ENCODE assay signal across 23 mouse cellular contexts in genomic region chr6:82088133-82088532, GRCm38 (mm10). TPM values are rescaled to one million over a fixed set of nuclear protein-coding genes. Genes with fewer than 3 reads are reported as not detected.
DNase-seq lines count a peak whose midpoint lies in the region; ATAC-seq lines count a peak whose summit lies in the region.
"Had no signal": no experiment of that assay in that cellular context is flagged by ENCODE, and none has a peak within 500 bp of the region (broad histone marks: within the 10 kb centered on the region; RNA-seq: fewer than 3 reads in every experiment).

No protein-coding gene starts in this region.

- no peak overlapping the region for H3K4me3 ChIP-seq in liver, embryonic 15.5 days (replicated peaks)
- no peak overlapping the region for H3K4me3 ChIP-seq in forebrain, embryonic 13.5 days
- H3K4me3 ChIP-seq: embryonic facial prominence, embryonic 13.5 days; erythroblast, embryonic 14.5 days; forebrain, embryonic 12.5 days; gastrocnemius, adult 2 months; heart, embryonic 10.5 days; kidney, embryonic 15.5 days; limb, embryonic 15.5 days; midbrain, embryonic 15.5 days; neural tube, embryonic 12.5 days had no signal

- 0 out of 2 replicates have a peak, but pooled peaks cover 3% of the 10 kb centered on the region for H3K27me3 ChIP-seq in liver, embryonic 15.5 days
- peaks cover 14% of the 10 kb centered on the region for H3K27me3 ChIP-seq in forebrain, embryonic 13.5 days
- H3K27me3 ChIP-seq: kidney, embryonic 15.5 days; limb, embryonic 15.5 days had no signal

- peak; percentile 72 for ATAC-seq in liver, embryonic 15.5 days (ENCODE audit: insufficient read depth)
- ATAC-seq in forebrain, embryonic 13.5 days: no peak
- ATAC-seq: hindbrain, embryonic 16.5 days; lung, postnatal 0 days; midbrain, embryonic 15.5 days had no signal

- 52% methylated on average over 4 of the region's 4 CpGs for WGBS in liver, embryonic 15.5 days (ENCODE audit: insufficient replicate concordance)
- 84% methylated on average over 4 of the region's 4 CpGs for WGBS in forebrain, embryonic 13.5 days

- no peak overlapping the region for H3K4me2 ChIP-seq in liver, embryonic 15.5 days
- no peak overlapping the region for H3K4me2 ChIP-seq in forebrain, embryonic 13.5 days
- H3K4me2 ChIP-seq: embryonic facial prominence, embryonic 13.5 days; forebrain, embryonic 12.5 days; kidney, embryonic 15.5 days; limb, embryonic 15.5 days; midbrain, embryonic 15.5 days; neural tube, embryonic 12.5 days had no signal

- 0 out of 2 replicates have a peak, but pooled peaks cover 11% of the 10 kb centered on the region for H3K36me3 ChIP-seq in liver, embryonic 15.5 days (replicated peaks)
- no peaks in the 10 kb centered on the region for H3K36me3 ChIP-seq in forebrain, embryonic 13.5 days (ENCODE audit: poor library complexity, severe bottlenecking)
- H3K36me3 ChIP-seq: forebrain, embryonic 12.5 days; heart, embryonic 10.5 days; midbrain, embryonic 15.5 days; neural tube, embryonic 12.5 days had no signal

- peak; percentile 5 for DNase-seq in adrenal gland, postnatal 25 days
- no peak for DNase-seq in adrenal gland, postnatal 14 days
- DNase-seq in left cerebral cortex, postnatal 4 days: peak; percentile 10
- DNase-seq in left cerebral cortex, postnatal 10 days (ENCODE audit: extremely low spot score in 1 of 2, low spot score in 2 of 2): no peak
- no peak for DNase-seq in right cerebral cortex, postnatal 14 days
- DNase-seq: cerebellum, adult 9-11 months; gastrocnemius, adult 2 months; kidney, adult 11 months; kidney, postnatal 4 days had no signal

- no peaks in the 10 kb centered on the region for H3K4me1 ChIP-seq in liver, embryonic 15.5 days (replicated peaks)
- peaks cover 6% of the 10 kb centered on the region; the same call in 1 of the 2 replicates for H3K4me1 ChIP-seq in forebrain, embryonic 13.5 days

- intact Hi-C loops in left cerebral cortex, postnatal 4 days (cut with DNase I): no loop called here
- intact Hi-C loops in left cerebral cortex, postnatal 10 days (cut with DNase I): no loop called here

- H3K9ac ChIP-seq in liver, embryonic 15.5 days: no peak overlapping the region
- no peak overlapping the region for H3K9ac ChIP-seq in forebrain, embryonic 13.5 days
- H3K9ac ChIP-seq: embryonic facial prominence, embryonic 13.5 days; forebrain, embryonic 12.5 days; kidney, embryonic 15.5 days; limb, embryonic 15.5 days; midbrain, embryonic 15.5 days; neural tube, embryonic 12.5 days had no signal

- no peak overlapping the region for H3K27ac ChIP-seq in liver, embryonic 15.5 days (replicated peaks)
- no peak overlapping the region for H3K27ac ChIP-seq in forebrain, embryonic 13.5 days
- H3K27ac ChIP-seq: embryonic facial prominence, embryonic 13.5 days; forebrain, embryonic 12.5 days; gastrocnemius, adult 2 months; heart, embryonic 10.5 days; kidney, embryonic 15.5 days; limb, embryonic 15.5 days; macrophage; midbrain, embryonic 15.5 days; neural tube, embryonic 12.5 days had no signal

- H3K9me3 ChIP-seq in liver, embryonic 15.5 days (replicated peaks): no peaks in the 10 kb centered on the region
- no peaks in the 10 kb centered on the region for H3K9me3 ChIP-seq in forebrain, embryonic 13.5 days (replicated peaks)
- H3K9me3 ChIP-seq: embryonic facial prominence, embryonic 13.5 days; forebrain, embryonic 12.5 days; kidney, embryonic 15.5 days; limb, embryonic 15.5 days; midbrain, embryonic 15.5 days; neural tube, embryonic 12.5 days had no signal

RNA-seq across cellular contexts. Expression of gene Eva1a, which starts 47.3 kb away (rescaled TPM):
- 1.8 and 3.1 TPM in 2 replicates for total RNA-seq in adrenal gland, postnatal 25 days (2021)
- total RNA-seq in adrenal gland, postnatal 14 days (2021): 3.1 and 6.9 TPM in 2 replicates
- 1 to 10 TPM; 2.3 to 2.9 TPM for total RNA-seq in left cerebral cortex, postnatal 4 days (2021)
- total RNA-seq in left cerebral cortex, postnatal 10 days (2021): 1 to 10 TPM; 6.8 to 9.0 TPM
- polyA plus RNA-seq in liver, embryonic 15.5 days (2015; fragmentation: Nextera tagmentation; extraction: Ambion mirVana): 9.8 and 11.0 TPM in 2 replicates
- polyA plus RNA-seq in forebrain, embryonic 13.5 days (2015; fragmentation: Nextera tagmentation; extraction: Ambion mirVana): 1.2 and 1.9 TPM in 2 replicates
- total RNA-seq: hematopoietic stem cell, adult 5-6 weeks had no signal
- polyA plus RNA-seq: macrophage had no signal

Comparison
In these comparisons a context has a peak if more than half of its experiments do, and no peak if none do; other contexts are left out.
1. DNase-seq: peak in adrenal gland, postnatal 25 days (single experiment) and left cerebral cortex, postnatal 4 days (single experiment); none in adrenal gland, postnatal 14 days (single experiment), left cerebral cortex, postnatal 10 days (0 of 2) and right cerebral cortex, postnatal 14 days (single experiment).